Mouse (Mus musculus) intestine, postnatal 0 days (tissue): ENCODE data around the gene Nemp1. TPM values are rescaled to one million over a fixed set of nuclear protein-coding genes. Genes with fewer than 3 reads are reported as not detected.

Source experiments
- ATAC-seq: fragments of 200-750 bp; cut with Nextera tagmentation; 2 replicates; pipeline ENCODE4 v1.8.0; 2017; ENCODE audit warnings: mild to moderate bottlenecking, moderate TSS enrichment, moderate library complexity
- H3K27ac ChIP-seq: fragments of 300-500 bp; sonication (generic); 2 replicates; pipeline ENCODE4 v1.5.1; 2014; ENCODE audit warnings: mild to moderate bottlenecking, low read depth, low read length, moderate library complexity
- H3K27me3 ChIP-seq: fragments of 300-500 bp; sonication (generic); replicated peaks from 2 replicates; pipeline ENCODE4 v1.6.1; 2014; ENCODE audit warnings: low read length, mixed read lengths; ENCODE audit not compliant: control insufficient read depth, insufficient read depth
- H3K36me3 ChIP-seq: fragments of 300-500 bp; sonication (generic); 2 replicates; pipeline ENCODE4 v1.6.1; 2014; ENCODE audit warnings: mild to moderate bottlenecking, moderate library complexity; ENCODE audit not compliant: control insufficient read depth, insufficient read depth
- H3K4me1 ChIP-seq: fragments of 300-500 bp; sonication (generic); replicated peaks from 2 replicates; pipeline ENCODE4 v1.6.1; 2014; ENCODE audit warnings: antibody characterized with exemption, low read length, mixed read lengths; ENCODE audit not compliant: control insufficient read depth, insufficient read depth
- H3K4me2 ChIP-seq: fragments of 300-500 bp; sonication (generic); replicated peaks from 2 replicates; pipeline ENCODE4 v1.6.1; 2014; ENCODE audit warnings: low read depth, mild to moderate bottlenecking, moderate library complexity
- H3K4me3 ChIP-seq: fragments of 300-500 bp; sonication (generic); 2 replicates; pipeline ENCODE4 v1.5.1; 2014; ENCODE audit warnings: low read depth, low read length
- H3K9ac ChIP-seq: fragments of 300-500 bp; sonication (generic); 2 replicates; pipeline ENCODE4 v1.6.1; 2014; ENCODE audit warnings: mild to moderate bottlenecking, low read depth, low read length
- H3K9me3 ChIP-seq: fragments of 300-500 bp; sonication (generic); 2 replicates; pipeline ENCODE4 v1.6.1; 2016; ENCODE audit warnings: mixed run types; ENCODE audit not compliant: control insufficient read depth
- CTCF ChIP-seq: sonication (generic); IDR thresholded peaks from 2 replicates; pipeline ENCODE4 v1.5.1; 2016; ENCODE audit warnings: low read depth, mild to moderate bottlenecking, control low read depth, antibody characterized with exemption, moderate library complexity
- WGBS: fragments of 180-500 bp; shearing (Covaris S2); extraction: QIAGEN DNeasy Blood & Tissue Kit; methylation state at CpG from one replicate; pipeline ENCODE4 v1.1.7; 2014; 5-methylcytosine and 5-hydroxymethylcytosine counted together
- polyA plus RNA-seq: library from polyadenylated mRNA; unstranded; fragments of >200 nt; fragmentation: Nextera tagmentation; extraction: Ambion mirVana; gene quantifications from 2 replicates; pipeline ENCODE4 v1.2.1, GENCODE M21; 2015

Gene Nemp1
- polyA plus RNA-seq, 1 experiment from 2014 or later: 2.9 TPM

DNA sequence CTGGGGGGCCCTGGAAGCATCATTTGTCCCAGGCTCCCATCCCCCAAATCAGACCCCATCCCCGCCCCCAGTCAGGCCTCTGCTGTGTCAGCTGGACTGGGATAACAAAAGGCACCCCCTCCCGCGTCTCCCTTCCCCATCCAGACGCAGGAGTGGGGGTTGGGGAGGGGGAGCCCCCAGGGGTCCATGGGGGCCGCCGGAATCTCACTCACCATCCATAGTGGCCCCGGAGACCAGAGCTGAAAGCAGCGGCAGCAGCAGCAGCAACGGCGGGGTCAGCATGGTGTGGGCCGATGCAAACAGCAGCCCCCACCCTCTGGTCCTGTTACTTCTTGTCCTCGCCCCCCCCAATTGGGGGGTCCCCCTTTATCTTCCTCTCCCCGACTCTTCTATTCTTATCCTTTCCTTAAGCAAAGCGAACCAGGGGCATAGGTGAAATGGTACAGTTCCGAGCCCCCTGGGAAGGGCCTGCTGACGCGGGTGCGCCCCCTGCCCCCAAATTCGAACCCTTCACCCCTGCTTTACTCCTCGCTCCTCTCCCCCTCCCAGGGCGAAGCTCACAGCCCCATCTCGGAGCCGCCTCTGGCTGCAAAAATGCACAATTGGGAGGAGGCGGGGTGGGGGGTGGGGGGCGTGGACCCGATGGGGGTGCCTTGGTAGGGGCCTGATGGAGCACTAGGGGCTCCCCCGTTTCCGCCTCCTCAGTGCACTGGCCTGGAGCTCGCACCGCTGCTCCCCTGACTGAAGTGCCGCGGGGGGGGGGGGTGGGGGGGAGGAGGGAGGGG is 46.1 kb upstream of the Nemp1 start, which contains the start of gene Lrp1:
Gene Lrp1, minus strand, starts transcription at position 743 of the 785 bp plus-strand sequence.
- Histone ChIP-seq H3K27me3 (no peaks in the 10 kb centered on the region), H3K36me3 (0 out of 2 replicates have a peak, but pooled peaks cover 8% of the 10 kb centered on the region), H3K9me3 (no peaks in the 10 kb centered on the region), H3K4me1 (peaks cover 9% of the 10 kb centered on the region; the same call in 1 of the 2 replicates), H3K9ac (peak within 1 kb of the TSS; percentile 64), H3K4me3 (peak within 1 kb of the TSS; percentile 63), H3K27ac (peak within 1 kb of the TSS; percentile 92), H3K4me2 (peak within 1 kb of the TSS; percentile 94)
- peak; percentile 6; the same call in 1 of the 2 replicates for TF ChIP-seq CTCF
- 0% methylated on average over 24 of the region's 32 CpGs for WGBS
- ATAC-seq: no peak

DNA sequence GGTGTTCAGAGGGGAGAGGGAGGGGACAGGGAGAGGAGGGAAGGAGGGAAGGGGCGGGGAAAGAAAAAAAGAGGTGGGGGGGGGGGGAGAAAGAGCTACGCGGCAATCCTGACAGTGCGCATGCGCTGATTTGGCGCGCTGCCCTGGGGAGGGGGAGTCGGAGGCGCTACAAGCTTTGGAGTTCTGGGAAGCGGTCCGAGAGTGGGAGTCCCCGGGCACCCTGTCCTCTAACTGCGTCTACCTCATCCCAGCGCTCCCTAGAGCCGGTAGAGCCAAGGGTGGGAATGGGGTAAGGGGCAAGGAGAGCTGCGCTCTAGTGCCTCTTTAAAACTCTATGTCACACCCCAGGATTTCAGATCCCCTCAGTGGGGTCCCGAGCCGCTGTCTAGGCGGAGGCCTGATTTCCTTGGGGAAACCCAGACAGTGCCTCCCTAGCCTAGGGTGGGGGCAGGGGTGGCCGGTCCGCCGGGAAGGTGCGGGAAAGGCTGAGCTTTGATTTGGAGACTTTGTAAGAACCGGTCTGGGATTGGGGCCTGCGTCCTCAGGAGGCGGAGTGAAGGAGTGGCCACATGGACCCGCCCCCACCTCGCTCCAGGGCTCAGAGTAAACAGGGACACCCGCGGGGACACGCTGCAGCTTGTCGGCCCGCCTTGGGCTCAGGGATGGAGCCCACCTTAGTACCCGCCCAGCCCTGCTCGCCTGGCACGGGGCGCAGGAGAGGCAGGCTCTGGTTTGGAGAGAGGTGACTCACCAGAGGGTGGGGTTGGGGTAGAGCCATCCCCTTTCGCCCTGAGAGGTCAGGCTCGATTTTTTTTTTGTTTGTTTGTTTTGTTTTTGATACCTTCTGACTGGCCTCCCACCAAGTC is 45.3 kb upstream of the Nemp1 start:
- WGBS: 0% methylated on average over 36 of the region's 39 CpGs
- H3K4me2 ChIP-seq: peak overlapping the region; percentile 94

DNA sequence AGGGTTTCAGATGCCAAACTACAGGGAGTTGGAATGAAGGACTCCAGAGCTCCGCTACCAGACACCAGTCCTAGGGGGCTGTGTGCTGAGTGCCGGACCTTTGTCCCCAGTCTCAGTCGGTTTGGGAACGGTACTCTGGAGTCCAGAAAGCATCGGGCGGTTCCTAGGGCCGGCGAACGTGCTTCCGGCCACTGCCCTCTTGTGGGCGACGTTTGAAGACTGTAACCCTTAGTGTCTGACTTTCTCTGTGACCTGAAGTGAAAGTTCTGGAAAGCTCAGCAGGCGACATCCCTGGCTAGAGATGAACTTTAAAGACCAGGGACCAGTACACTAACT is 44.7 kb upstream of the Nemp1 start:
- peak overlapping the region; percentile 92 for H3K27ac ChIP-seq
- H3K4me3 ChIP-seq: peak overlapping the region; percentile 63
- peak; percentile 57 for ATAC-seq
- 0 out of 2 replicates have a peak, but pooled peaks cover 3% of the 10 kb centered on the region for H3K36me3 ChIP-seq
- TF ChIP-seq CTCF: peak; percentile 87
- no peak overlapping the region for H3K9ac ChIP-seq
- 1% methylated on average over 13 of the region's 13 CpGs for WGBS
- peak overlapping the region; percentile 94 for H3K4me2 ChIP-seq
- peaks cover 9% of the 10 kb centered on the region; the same call in 1 of the 2 replicates for H3K4me1 ChIP-seq
- H3K9me3 ChIP-seq: no peaks in the 10 kb centered on the region
- no peaks in the 10 kb centered on the region for H3K27me3 ChIP-seq

More for the DNA sequence above, 45.3 kb upstream of the Nemp1 start:
- peak overlapping the region; percentile 92 for H3K27ac ChIP-seq
- peak overlapping the region; percentile 55 for H3K9ac ChIP-seq
- no peaks in the 10 kb centered on the region for H3K9me3 ChIP-seq
- H3K4me3 ChIP-seq: peak overlapping the region; percentile 63
- 0 out of 2 replicates have a peak, but pooled peaks cover 8% of the 10 kb centered on the region for H3K36me3 ChIP-seq
- H3K27me3 ChIP-seq: no peaks in the 10 kb centered on the region
- no peak for TF ChIP-seq CTCF
- H3K4me1 ChIP-seq: peaks cover 9% of the 10 kb centered on the region; the same call in 1 of the 2 replicates
- peak; percentile 90 for ATAC-seq

DNA sequence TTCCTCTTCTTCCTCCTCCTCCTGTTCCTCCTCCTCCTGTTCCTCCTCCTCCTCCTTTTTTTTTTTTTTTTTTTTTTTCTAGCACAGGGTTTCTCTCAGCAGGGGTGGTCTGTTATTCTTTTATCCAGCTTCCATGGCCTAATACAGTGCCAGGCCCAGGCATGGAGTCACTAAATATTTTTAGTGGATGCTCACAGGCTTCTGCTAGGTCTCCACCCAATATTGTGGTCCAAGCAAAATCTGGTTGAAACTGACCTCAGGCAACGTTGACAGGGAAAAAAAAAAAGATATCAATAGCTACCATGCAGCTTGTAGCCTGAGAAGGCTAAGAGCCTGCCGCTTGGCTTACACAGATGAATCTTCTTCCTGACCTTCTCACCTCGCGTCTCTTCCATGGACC is 44.0 kb upstream of the Nemp1 start:
- Histone ChIP-seq H3K27ac (no peak overlapping the region), H3K9me3 (no peaks in the 10 kb centered on the region), H3K36me3 (no peaks in the 10 kb centered on the region), H3K4me3 (no peak overlapping the region), H3K27me3 (no peaks in the 10 kb centered on the region), H3K4me2 (0 out of 2 replicates have a peak overlapping the region, but pooled peaks have one; percentile 94), H3K4me1 (peaks cover 7% of the 10 kb centered on the region; the same call in 1 of the 2 replicates), H3K9ac (no peak overlapping the region)
- WGBS: 76% methylated on average over 4 of the region's 4 CpGs
- TF ChIP-seq CTCF: no peak
- no peak for ATAC-seq

DNA sequence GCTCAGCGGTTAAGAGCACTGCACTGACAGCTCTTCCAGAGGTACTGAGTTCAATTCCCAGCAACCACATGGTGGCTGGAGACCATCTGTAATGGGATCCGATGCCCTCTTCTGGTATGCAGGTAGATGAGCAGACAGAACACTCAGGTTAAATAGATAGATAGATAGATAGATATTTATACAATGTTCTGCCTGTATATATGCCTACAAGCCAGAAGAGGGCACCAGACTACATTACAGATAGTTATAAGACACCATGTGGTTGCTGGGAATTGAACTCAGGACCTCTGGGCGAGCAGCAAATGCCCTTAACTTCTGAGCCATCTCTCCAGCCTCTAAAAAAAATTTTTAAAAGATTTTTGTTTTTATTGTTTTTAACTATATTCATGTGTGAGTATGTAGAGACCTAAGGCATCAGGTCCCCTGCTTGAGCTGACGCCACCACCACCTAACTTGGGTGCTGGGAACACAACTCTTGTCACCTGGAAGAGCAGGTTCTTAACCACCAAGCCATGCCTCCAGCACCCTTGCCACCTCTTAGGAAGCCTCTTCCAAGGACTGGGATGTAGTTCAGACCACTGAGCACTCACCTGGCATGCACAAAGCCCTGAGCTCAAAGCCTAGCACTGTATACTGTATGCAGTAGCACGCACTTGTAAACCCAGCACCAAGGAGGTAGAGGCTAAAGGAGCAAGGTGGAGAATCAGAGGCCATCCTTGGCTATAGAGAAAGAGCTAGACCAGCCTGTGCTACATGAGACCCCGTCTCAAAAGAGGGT is 43.1 kb upstream of the Nemp1 start:
- peak; percentile 35; the same call in 1 of the 2 replicates for TF ChIP-seq CTCF
- H3K4me2 ChIP-seq: no peak overlapping the region
- H3K36me3 ChIP-seq: no peaks in the 10 kb centered on the region
- H3K27me3 ChIP-seq: no peaks in the 10 kb centered on the region
- no peak overlapping the region for H3K4me3 ChIP-seq
- H3K27ac ChIP-seq: no peak overlapping the region
- H3K9me3 ChIP-seq: no peaks in the 10 kb centered on the region
- WGBS: 95% methylated on average over 6 of the region's 6 CpGs
- H3K4me1 ChIP-seq: peaks cover 5% of the 10 kb centered on the region; the same call in 1 of the 2 replicates
- ATAC-seq: no peak
- H3K9ac ChIP-seq: no peak overlapping the region
